Mouse (Mus musculus) cerebellum, adult 2 months (tissue): ENCODE data around the gene Eps8l2.

Experiments used
- CTCF ChIP-seq: fragments of 200-500 bp; IDR thresholded peaks from 2 replicates; pipeline ENCODE4 v1.5.1; 2011; ENCODE audit warnings: low read depth, mild to moderate bottlenecking, control low read depth, low read length, moderate library complexity, borderline replicate concordance; ENCODE audit not compliant: insufficient read depth
- POLR2A ChIP-seq: fragments of 200-500 bp; IDR thresholded peaks from 2 replicates; pipeline ENCODE4 v1.6.1; 2011; ENCODE audit warnings: low read length, control low read depth, borderline replicate concordance; ENCODE audit not compliant: insufficient read depth

DNA sequence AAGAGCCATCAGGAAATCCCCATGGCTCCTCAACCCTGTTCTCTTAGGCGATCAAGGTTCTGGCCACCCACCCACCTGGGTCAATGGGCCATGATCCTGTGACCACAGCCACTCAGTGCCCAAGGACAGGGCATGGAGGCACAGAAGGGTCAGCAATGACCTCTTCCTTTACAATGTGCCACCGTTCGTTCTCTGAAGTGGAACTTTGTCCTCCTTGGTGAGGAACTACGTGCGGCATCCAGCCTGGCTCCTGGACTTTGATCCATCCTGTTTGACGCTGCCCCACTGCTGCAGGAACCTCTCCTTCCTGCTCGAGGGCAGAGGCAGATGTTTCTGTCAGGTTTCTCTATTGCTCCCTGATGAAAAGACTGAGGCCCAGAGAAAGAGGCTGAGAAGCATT is 5.0 kb downstream of the Eps8l2 start:
- TF ChIP-seq CTCF, result no peak
- TF ChIP-seq POLR2A, result no peak
